Mouse (Mus musculus) left cerebral cortex, adult 11 months (tissue): ENCODE data around the gene Armc8.
"Not testable (repeated sequence)": the region's sequence is repeated elsewhere in the genome, so short reads cannot be mapped to it uniquely, and the experiment has no call there.

ENCODE experiments used
- DNase-seq: peaks from one replicate; pipeline ENCODE4 v3.0.0; 2022; ENCODE audit warnings: low spot score

Armc8 gene

DNA sequence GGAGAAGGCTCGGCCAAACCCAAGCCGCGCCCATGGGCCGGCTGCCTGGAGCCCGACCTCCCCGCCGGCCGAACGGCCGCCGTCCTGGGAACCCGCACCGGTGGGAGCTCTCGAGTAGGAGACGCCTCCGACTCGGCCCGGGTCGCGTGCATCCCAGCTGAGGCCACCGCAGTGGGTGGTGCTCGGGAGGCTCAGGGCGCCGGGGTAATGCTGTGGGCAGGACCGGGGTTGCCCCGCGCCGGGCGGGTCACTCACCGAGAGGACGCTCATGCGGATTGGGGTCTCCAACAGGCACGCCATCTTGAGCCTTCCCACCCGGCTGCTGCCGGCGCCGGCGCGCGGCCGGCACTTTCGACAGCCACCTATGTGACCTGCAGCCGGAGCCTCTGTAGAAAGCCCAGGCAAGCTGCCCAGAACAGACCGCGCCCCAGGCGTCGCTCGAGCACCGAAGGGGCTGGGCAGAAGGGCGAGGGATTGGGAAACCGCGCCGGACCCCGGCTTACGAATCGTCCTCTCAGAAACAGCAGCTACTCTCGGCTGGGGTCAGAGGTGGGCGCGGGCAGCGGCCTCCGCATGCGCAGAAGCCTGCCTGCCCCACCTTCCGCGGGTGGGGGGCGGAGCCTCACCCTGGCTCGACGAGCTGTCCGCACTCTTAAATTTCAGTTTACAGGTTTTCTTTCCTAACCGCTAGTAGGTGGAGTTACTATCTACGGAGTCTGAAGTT lies at the start of gene Armc8:
TSS of gene Armc8 (minus strand) at position 553 of the 724 bp plus-strand sequence.
- DNase-seq, result peak; percentile 88

DNA sequence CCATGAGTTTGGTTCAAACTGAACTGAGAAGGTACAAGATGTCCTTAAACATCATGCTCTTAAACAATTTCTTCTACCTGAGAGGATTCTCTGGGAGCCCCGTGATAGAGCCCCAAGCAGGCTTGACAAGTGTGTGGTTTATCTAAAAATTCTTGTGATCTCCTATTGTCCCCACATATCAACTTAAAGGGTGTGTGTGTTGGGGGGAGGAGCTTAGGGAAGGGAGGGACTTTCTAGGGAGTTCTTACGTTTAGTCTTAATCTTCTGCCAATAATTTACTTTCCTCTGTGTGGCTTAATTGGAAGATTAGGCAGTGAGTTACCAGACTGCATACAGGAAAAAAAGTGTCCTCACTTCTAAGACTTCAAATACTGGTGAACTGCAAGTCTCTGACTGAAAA lies 43.5 kb upstream of the Armc8 start, which contains the start of gene A4gnt:
TSS of gene A4gnt (plus strand) at position 301 of the 400 bp plus-strand sequence.
- no peak for DNase-seq

DNA sequence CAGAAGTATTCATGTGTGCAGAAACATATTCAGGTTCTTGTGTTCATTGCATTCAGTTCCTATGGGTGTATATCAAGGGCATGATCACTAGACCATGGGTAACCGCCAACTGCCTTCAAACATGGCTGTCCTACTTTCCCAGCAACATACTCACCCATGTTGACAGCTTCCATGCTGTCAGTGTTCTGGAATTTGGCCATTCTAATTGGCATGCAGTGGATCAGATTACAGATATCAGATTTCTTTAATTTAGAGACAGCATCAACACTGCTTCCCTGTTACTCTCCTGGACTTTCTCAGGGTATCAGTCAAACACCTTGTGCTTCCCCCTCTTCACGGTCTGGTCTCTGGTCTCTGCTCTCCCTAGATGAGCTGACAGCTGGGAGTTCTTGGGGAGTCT lies 34.9 kb upstream of the Armc8 start:
- no peak for DNase-seq

DNA sequence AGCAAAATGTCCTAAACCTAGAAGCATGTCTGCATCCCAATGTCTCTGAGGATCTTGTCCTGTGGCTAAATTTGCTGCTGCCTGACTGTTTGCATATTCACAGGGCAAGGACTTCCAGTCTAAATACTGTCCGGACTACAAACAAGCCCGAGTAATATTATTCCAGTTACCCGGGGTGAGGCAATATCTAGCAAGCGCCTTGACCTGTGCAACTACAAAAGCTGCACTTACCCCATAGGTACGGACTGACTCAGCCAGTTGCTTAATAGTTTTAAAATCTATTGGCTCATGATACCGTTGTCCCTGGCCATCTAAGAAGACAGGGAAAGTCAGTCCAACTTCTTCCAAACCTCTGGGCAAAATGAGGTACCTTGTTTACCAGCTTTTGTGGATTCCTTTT lies 30.4 kb upstream of the Armc8 start:
- not testable (repeated sequence) for DNase-seq

DNA sequence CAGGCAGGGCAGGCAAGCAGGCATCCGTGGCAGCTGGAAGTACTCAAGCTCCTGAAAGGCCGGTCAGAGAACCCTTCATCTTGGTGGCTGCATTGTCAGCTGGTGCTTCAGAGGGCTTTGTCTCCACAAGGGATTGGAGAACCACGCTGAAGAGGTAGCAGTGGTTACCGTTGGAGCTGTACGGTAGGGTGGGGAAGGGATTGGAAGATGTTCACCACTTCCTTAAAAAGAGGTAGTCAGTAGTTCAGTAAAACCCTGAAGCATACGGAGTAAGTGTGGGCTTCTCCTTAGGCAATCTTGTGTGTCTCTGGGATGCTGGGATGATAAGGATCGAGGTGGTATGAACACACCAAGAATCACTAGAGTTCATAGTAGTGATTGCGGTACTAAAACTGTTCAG lies 22.4 kb upstream of the Armc8 start:
- no peak for DNase-seq

DNA sequence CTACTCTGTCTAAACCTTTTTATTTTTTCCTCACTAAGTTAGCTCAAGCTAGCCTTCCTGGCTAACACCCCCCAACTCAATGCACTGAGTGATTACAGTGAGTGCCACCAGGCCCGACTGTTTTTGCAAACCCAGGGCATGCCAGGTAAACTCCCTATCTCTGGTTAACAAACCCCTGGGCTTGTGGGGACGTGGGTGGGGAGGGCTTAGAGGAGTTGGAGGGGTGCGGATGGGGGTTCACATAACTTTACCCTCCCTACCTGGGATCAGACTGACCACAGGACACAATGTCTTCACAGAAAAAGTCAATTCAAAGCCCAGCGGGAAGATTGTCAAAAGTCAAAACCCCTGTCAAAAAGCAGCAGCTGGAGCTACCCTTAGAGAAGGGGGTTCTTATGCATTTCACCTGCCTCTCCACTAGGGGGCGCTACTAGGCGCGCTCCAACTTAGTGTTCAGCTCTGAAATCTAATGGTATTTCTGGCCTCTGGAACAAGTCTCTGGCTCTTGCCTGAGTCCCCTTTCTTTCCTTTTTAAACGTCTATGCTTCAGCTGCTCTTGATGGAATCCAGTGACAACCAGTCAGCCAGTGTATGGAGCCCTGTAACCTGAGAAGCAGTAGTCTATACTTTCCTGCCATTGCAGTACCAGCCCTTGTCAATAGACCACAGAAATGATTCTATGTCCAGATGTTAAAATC lies 19.0 kb upstream of the Armc8 start:
- no peak for DNase-seq

DNA sequence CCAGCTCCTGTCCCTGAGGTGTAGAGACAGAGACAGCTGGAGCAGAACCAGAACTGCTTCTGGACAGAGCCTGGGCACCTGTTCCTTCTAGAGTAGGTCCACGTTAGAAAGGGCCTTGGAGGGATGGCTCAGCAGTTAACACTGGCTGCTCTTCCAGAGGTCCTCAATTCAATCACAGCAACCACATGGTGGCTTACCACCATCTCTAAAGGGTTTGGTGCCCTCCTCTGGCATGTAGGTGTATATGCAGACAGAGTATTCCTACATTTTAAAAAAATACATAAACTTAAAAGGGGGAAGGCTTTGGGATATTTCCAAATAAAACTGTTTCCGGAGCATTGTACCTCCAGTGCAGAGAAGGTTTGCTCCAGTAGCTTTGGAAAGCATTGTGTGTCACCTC lies 12.0 kb upstream of the Armc8 start:
- DNase-seq, result no peak

DNA sequence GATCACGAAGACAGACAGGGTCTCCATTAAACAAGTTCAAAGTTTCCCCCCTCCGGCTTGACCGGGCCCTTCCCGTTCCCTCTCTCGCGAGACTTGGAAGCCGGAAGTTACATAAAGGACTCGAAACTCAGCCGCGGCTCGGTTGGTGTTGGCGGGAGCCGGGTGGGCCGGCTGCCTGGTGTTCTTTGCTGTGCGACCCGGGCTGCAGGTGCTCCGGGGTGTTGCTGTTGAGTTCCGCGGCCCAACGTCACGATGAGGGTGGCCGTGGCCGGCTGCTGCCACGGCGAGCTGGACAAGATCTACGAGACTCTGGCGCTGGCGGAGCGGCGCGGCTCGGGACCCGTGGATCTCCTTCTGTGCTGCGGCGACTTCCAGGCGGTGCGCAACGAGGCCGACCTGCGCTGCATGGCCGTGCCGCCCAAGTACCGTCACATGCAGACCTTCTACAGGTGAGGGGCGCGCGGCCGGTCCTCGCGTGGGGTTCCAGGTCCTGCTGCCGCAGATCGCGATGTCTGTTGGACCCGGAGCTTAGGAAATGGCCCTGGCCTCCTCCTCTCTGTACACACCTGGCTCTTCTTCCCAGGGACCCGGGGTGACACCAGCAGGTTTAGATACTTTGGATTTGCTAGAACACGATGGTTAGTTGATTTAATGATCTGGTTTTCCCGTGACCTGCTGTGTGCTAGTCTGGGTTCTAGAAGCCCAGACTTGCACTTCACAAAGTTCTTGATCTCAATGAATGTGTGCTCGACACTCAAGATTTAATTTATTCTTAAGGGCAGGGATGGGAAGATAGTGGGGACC lies 7.2 kb upstream of the Armc8 start, which contains the start of gene Dbr1:
TSS of gene Dbr1 (plus strand) at position 123 of the 804 bp plus-strand sequence.
- DNase-seq, result peak; percentile 89

DNA sequence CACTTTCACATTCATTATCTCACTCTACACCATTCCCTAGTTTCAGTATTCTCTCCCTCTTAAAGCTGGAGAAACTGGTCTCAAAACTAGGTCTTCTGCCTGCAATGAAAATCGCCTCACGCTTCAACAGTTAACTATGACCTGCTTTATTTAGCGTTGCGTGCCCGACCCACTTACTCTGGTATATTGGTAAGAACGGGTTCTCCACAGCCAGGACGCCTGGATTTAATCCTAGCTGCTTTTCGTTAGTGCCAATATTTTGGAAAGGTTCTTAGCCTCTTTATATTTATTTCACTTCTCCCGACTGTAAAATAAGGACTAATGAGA lies 335 bp upstream of the Armc8 start:
- no peak for DNase-seq

DNA sequence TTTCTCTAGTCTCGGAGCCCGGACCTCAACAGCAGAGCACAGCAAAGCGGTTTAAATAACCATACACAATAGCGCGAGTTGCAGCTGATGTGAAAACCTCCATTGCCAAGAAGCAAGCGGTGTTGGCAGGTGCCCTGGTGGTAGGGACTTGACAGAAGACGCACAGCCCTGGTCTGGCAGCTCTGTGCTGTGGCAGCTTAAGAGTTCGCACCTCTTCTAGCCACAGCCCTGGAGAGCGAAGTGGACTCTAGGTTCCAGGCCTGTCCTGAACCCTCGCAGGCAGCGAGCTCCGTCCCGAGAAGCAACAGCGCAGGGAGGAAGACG lies 714 bp downstream of the Armc8 start:
- no peak for DNase-seq

DNA sequence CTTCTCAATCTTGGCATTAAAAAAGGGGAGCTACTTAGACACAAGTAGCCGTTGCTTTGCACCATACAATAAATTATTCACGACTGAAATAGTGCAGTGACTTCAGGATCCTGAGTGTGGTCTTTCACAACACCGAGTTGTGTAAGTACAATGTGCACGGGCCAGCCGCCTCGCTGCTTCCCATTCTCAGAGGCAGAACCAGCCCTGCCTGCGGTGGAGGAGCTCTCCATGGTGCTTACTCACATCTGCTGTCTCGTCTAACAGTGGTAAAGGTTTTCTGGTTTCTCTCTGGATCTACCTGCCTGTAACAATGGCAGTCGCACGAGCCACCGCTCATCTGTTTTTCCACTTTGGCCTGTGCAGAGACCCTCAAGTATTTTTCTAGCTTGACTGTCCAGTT lies 5.0 kb downstream of the Armc8 start:
- no peak for DNase-seq

DNA sequence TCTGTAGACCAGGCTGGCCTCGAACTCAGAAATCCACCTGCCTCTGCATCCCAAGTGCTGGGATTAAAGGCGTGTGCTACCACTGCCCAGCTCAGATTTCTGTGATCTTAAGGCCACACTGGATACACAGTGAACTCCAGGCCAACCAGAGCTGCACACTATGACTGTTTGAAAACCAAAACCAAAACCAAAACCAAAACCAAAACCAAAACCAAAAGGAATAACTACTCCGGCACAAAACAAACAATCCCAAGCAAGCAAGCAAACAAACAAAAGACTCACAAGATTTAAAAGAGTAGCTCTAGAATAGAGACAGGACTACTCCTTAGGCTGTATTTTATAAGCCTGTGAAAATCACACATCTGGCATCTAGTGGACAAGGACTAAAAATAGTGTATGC lies 8.3 kb downstream of the Armc8 start:
- DNase-seq, result no peak

DNA sequence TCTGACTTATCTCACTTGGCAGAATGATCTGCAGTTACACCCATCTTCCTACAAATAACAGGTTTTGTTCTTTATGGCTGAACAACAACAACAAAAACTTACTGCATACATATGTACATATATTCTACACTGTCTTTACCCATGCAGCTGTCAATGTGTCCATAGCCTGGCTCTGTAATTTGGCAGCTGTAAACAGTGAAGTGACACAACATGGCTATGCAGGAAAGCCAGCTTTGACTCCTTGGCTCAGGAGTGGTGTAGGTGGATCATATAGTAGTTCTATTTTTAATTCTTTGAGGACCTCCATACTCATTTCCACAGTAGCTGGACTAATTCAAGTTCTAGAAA lies 9.2 kb downstream of the Armc8 start:
- DNase-seq, result no peak

DNA sequence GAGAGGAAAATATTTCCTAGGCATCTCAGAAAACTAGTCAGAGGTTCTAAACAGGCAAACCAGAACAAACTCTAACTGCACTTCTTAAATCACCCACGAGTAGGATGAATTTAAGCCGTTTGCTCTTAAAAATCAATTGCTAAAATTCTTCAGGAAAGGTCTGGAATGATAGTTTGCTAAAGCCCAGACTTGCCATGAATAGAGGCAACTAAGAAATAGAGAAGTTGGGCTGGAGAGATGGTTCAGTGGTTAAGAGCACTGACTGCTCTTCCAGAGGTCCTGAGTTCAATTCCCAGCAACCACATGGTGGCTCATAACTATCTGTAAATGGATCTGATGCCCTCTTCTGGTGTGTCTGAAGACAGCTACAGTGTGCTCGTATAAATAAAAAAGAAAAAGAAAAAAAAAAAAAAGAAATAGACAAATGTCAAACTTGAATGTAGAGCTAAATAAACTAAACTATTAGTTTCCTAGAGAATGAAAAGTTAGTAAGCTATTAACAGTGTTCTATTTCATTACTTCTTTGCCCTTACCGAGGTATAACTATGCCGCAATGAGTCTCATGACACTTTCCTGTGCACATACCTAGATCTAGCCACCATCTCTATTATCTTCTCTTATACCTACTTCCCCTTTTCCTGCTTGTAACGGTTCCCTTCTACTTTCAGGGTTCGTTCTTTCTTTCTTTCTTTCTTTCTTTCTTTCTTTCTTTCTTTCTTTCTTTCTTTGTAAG lies 9.7 kb downstream of the Armc8 start:
- DNase-seq, result no peak

DNA sequence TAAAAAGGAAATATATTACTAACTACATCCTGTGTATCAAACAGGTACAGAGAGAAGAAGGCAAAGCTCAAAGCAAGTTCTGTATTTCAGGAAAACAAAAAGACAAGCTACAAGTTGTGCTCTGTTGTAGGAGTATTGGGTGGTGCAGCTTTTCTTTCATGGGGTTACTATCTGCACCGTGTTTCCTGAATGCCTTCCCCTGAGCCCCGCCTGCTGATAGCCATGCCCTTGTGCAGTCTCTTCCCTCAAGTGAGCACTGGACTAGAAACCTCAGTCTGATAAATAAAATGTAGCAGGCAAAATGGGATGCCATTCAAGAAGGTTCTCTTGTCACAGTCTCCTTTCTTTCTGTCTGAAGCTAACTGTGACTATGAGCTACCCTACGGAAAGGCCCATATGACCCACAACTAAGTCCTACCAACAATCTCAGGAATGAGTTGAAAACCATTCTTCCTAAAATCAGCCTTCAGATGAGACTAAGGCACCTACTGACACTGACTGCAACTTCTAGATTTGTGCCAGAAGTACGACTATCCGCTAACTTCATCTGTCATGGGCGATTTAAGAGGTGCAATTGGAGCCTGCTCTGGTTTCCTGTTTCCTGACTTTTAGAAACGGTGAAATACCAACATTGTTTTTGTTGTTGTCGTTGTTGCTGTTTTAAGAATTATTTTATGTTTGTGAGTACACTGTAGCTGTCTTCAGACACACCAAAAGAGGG lies 11.0 kb downstream of the Armc8 start:
- no peak for DNase-seq

DNA sequence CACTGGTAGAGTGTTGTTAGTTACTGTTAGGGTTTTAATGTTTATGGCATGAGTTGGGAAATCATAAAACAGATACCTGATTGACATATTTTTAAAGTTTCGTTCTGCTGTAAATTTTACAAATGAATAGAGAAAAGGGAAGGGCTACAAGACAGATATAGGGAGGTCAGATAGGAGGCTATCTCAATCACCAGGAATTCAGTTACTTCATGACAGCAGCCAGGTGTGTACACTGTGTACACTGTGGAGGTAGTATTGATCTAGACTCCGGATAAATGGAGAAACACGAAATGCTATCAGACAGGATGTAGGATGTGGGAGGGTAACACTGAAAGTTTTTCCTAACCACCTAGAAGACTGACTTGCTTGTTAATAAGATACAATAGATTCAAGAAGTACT lies 13.4 kb downstream of the Armc8 start:
- no peak for DNase-seq

DNA sequence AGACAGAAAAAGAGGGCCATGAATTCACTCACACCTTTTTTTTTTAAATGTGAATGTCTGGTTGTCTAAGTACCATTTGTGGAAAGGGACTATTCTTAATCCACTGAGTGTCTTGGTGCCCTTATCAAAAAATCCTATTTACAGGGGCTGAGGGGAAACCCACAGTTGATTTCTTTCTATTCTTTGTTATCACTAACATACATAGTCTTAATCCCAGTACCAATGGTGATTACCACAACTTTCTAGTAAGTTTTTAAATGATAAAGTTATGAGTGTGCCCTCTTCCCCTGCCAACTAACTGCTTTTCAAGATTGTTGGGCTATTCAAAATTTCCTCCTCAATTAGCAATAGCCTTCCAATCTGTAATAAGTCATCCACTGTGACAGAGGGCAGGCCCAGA lies 14.6 kb downstream of the Armc8 start:
- DNase-seq, result no peak

DNA sequence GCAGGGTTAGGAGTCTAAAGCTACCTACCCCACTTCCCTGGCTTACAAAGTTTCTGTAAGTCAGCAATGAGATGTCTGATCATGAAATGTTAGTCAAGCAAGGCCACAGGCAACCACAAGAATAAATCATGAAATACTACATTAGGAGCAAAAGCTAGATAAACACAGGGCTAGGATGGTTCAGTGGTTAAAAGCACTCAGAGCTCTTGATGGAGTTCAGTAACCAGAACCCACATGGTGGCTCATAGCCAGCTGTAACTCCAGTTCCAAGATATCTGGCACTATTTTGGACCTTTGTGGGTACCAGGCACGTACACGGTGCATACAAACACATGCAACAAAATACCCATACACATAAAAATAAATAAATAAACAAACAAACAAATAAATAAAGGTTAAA lies 15.7 kb downstream of the Armc8 start:
- no peak for DNase-seq

DNA sequence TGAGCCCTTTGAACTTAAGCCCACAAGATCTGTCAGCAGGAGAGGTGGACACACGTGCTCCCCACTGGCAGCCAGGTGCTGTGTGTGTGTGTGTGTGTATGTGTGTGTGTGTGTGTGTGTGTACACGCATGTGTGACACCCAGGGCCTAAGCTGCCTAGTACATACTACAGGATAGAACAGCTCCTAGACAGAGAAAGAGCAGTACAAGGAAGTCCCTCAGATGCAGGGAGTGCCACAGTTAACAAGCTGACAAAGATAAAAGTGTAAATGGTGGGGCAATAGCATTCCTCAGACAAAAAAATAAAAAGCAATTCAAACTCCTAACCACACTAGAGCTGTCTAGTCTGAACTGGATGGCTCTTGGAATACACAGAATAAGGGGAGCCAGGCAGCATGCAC lies 16.6 kb downstream of the Armc8 start:
- no peak for DNase-seq

DNA sequence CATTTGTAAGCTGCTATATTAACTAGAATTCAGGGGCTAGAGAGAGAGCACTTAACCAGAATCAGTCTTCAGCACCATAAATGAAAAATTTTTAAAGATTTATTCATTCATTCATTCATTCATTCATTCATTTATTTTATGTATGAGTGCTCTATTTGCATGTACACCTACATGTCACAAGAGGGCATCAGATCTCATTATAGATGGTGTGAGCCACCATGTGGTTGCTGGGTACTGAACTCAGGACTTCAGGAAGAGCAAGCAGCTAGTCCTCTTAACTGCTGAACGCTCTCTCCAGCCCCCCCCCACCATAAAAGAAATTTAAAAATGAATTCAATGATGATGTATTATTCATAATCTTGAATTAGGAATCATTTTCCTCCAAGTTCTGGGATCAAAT lies 22.4 kb downstream of the Armc8 start:
- no peak for DNase-seq

DNA sequence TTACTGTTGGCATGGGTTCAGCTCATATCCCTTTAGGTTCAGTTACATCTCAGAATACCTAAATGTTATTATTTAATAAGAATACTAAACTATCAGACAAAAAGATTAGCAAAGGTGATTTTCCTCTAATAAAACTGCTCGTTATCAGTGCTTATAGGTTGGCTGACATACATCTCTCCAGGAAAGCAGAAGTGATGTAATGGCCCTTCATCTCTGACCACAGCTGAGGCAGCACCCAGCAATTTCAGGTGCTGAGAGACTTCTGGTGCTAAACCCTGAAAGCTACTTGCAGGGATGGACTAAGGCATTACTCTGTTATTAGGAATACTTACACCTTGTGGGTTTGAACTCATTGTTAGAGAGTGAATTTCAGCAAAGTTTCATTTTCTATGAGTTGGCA lies 36.8 kb downstream of the Armc8 start:
- DNase-seq, result no peak

DNA sequence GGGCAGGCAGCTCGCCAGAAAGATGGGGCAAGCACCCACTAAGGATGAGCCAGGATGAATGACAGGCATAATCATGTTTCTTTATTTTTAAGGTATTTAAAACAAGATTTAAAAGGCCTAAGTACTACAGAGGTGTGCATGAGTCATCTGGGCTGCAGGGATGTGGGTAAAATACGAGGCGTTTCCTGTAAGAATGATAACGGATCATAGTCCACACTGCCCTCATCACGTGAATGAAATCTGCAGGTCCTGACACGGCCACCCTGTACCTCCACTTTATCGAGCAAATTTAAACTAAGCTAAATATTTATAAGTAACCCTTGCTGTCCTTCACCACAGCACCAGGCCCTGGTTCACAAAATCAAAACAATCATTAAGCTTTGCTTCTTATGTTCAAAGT lies 62.8 kb downstream of the Armc8 start:
- DNase-seq, result no peak
